Mouse (Mus musculus) kidney, adult 8-10 months (tissue): ENCODE measurements around the gene Gm10696.
"Not testable (repeated sequence)": the region's sequence is repeated elsewhere in the genome, so short reads cannot be mapped to it uniquely, and the experiment has no call there.

Experiments used
- DNase-seq, 2 experiments: peaks; one replicate each; pipeline ENCODE4 v3.0.0; 2022

The Gm10696 gene

DNA sequence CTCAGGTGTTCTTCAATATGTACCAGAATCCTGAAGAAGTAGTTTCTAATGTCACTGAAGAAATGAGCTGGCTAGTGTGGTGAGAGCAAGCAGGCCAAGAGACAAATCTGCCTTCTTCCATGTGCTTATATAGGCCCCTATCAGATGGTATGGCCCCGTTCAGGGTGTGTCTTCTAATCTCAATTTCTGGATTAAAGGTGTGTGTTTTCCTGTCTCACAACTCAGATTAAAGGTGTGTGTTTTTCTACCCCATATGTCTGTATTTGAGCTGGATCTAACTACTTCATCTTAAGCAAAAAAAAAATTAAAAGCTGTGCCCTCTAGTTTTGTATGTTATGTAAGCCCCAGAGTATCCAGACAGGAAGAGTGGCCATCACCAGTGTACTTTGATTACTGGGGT lies at the start of gene Gm10696:
Gm10696 (minus strand) TSS at position 101 of the 400 bp plus-strand sequence.
- DNase-seq: not testable (repeated sequence)

DNA sequence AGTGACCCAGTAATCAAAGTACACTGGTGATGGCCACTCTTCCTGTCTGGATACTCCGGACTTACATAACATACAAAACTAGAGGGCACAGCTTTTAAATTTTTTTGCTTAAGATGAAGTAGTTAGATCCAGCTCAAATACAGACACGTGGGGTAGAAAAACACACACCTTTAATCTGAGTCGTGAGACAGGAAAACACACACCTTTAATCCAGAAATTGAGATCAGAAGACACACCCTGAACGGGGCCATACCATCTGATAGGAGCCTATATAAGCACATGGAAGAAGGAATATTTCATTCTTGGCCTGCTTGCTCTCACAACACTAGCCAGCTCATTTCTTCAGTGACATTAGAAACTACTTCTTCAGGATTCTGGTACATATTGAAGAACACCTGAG lies 18.4 kb upstream of the Gm10696 start, which contains the start of gene Gm5286:
Gm5286 (plus strand) TSS at position 301 of the 400 bp plus-strand sequence.
- not testable (repeated sequence) for DNase-seq

DNA sequence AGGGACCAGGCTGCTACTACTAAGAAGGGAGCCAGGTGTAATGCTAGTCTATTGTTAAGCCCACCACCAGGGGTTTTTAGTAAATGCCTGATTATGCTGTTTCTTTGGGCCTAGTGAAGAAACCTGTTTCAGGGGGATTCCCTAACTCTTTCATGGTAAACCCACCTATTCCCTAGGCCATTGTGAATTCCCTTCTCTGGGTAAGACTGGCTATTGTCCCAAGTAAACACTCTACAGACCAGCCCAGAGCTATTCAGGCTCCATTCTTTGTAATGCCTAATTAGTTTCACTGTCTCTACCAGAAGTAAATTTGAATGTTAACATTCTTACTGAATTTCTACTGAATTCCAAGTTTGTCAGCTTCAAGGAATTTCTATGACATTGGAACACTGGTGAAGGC lies 10.6 kb downstream of the Gm10696 start:
- DNase-seq: not testable (repeated sequence)
